Mouse (Mus musculus) left cerebral cortex, adult 8-10 months (tissue): ENCODE measurements around the gene Pfkp. TPM values are rescaled to one million over a fixed set of nuclear protein-coding genes. Genes with fewer than 3 reads are reported as not detected.

Source experiments
- DNase-seq, 2 experiments: peaks; one replicate each; pipeline ENCODE4 v3.0.0; 2022; ENCODE audit warnings: low spot score in 2 of 2
- total RNA-seq, 4 experiments: library from RNA; stranded (reverse); gene quantifications; 2 replicates each; pipeline ENCODE4 v1.2.4; 2022

Pfkp gene
- total RNA-seq, 4 experiments from 2014 or later: 296 to 305 (median 299) TPM

DNA sequence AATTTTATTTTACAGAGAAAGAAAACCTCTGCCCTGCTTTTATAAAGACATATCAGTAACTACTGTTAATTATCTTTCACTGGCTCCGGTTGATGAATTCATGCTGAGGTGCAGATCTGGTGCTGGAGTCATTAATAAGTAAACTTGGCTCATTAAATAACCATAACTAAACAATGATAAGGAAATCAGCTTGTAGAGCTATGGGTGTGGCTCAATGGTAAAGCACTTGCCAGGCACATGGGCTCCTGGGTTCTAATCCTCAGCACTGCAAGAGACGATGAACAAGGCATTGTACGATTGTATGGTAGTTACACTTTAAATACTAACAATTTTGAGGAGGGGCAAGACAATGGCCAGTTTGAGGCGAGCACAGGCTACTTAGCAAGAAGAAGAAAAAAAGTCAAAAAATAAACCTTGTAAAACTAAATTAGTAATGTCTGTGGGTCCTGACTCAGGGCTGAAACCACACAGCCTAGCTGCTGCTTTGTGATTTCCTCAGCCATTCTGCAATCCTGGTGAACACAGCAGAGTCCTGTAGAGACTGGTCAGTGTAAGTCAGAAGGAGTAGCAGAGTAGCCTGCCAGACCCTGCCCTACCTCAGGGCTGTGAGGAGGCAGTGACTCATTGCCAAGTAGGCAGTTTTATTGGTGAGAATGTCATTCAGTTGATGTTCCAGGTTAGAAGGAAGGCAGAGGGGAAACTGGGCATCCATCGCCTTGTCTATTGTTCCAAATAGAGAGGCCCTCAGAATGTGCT lies 34.7 kb downstream of the Pfkp start:
- DNase-seq: no peak

GRCm38 (mm10) chr13:6602786-6603409 lies 45.7 kb downstream of the Pfkp start:
- DNase-seq: no peak

- DNase-seq: no peak
These were observed 46.9 kb downstream of the Pfkp start for GRCm38 (mm10) chr13:6601676-6602075.

- no peak for DNase-seq
These were observed 48.0 kb downstream of the Pfkp start for GRCm38 (mm10) chr13:6600626-6601025.

DNA sequence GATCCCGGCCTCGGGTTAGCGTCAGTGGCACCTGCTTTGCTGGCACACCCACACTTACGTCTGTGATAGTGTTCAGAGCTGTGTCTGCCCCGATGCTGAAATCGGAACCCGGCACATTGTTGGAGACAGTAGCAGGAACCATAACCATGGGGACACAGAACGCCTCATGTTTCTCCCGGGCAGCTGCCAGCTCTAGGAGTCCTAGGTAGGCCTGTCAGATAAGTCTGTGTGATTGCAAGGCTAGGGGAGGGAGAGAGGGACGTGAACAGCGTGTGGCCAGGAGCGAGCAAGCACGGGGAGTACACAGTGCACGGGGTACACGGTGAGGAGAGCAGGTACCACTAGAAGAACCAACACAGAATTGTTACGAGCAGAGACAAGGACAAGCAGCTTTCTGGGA lies 50.8 kb downstream of the Pfkp start:
- no peak for DNase-seq

DNA sequence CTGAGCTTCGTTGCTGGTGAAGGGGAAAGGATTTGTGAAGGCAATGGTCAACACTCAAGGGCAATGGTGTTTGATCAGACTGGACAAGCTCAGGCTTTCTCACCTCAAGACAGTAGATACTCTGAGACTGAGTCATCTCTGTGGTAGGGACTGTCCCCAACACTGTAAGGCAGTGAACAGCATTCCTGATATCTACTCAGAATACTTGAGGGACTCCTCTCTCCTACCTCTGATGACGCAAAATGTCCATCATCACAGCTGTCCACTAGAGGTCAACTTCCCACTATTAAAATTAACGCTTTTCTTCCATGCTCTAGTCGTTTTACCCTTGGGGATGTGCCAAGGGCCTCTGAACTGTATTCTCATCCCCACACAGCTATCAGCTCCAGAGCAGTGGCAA lies 53.2 kb downstream of the Pfkp start:
- no peak for DNase-seq

- DNase-seq: no peak
These were observed 57.7 kb downstream of the Pfkp start for GRCm38 (mm10) chr13:6590846-6591245.

DNA sequence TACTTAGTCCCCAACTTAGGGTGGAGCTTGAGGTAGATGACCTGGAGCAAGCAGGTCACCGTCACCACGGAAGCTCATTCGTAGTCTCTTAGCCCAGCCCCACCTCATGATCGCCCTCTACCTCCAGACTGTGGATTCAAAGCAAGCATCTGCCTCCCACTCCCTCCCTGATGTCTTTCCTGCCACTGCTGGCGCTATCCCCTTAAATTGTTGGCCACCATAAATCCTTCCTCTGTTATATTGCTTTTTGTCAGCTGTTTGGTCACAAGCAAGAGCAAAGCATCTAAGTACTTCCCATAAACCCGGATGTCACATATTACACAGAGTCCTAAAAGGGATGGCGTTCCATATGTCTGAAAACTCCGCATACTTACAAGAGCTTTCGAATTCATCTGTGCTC lies 62.6 kb downstream of the Pfkp start:
- DNase-seq: no peak

DNA sequence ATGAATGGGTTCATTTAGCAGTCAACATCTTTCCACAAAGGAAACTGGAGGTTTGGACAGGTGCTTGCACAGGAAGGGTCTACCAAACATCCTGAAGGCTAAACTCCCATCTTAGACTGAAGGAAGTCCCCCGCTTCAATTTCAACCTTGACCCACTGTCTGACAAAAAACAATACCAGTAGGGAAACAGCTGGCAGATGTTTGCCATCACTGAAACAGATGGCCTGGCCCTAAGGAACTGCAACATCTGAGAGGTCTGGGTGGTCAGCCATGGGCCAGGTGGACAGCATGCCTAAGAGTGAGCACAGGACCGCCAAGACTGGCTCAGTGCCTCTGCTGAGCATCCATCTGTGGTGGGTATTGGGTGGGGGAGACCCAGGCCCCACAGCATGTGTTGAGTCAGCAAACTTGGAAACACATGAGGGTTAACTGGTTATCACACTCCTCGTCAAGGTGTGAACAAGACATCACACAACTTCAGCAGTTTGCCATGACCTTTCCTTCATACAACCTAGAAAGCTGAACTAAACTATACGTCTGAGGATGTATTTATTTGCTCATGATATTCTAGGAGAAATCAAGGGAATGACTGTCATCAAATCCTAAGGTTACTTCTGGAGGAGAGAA lies 65.0 kb downstream of the Pfkp start:
- no peak for DNase-seq

DNA sequence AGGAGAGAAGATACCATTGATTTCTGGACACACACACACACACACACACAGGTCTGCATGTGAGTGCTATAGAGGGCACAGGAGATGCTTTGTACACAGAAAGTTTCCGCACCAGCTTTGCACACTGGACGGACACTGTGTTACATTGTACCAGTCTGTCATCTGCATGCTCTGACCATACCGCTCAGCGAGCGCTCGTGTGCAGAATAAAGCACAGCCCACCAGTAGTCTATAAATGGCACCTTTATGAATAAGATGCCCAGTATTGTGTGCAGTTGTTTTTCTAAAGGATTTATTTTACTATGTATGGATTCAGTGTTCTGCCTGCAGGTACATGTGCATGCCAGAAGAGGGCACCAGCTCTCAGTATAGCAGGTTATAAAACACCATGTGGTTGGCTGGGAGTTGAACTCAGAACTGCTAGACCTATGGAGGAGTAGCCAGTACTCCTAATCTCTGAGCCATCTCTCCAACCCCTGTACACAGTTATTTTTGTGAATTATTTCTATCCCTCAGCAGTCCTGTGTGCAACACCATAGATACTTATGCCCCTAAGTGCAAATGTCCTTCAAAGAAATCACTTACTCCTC lies 72.6 kb downstream of the Pfkp start:
- no peak for DNase-seq

- DNase-seq: no peak
These were observed 83.0 kb downstream of the Pfkp start for GRCm38 (mm10) chr13:6565571-6565970.

- DNase-seq: no peak
These were observed 86.2 kb downstream of the Pfkp start for GRCm38 (mm10) chr13:6562409-6562808.

GRCm38 (mm10) chr13:6557771-6558170 lies 90.8 kb downstream of the Pfkp start:
- no peak for DNase-seq

- no peak for DNase-seq
These were observed 92.9 kb downstream of the Pfkp start for GRCm38 (mm10) chr13:6555656-6556055.

DNA sequence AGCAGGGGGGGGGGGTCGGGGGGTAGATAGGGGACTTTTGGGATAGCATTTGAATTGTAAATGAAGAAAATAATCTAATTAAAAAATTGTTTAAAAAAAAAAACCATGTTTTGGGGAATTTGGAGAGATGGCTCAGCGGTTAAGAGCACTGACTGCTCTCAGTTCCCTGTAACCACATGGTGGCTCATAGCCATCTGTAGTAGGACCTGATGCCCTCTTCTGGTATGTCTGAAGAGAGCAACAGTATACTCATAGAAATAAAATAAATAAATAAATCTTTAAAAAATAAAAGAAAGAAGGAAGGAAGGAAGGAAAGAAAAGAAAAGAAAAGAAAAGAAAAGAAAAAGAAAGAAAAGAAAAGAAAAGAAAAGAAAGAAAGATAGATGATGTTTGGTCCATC lies 94.9 kb downstream of the Pfkp start:
- no peak for DNase-seq

DNA sequence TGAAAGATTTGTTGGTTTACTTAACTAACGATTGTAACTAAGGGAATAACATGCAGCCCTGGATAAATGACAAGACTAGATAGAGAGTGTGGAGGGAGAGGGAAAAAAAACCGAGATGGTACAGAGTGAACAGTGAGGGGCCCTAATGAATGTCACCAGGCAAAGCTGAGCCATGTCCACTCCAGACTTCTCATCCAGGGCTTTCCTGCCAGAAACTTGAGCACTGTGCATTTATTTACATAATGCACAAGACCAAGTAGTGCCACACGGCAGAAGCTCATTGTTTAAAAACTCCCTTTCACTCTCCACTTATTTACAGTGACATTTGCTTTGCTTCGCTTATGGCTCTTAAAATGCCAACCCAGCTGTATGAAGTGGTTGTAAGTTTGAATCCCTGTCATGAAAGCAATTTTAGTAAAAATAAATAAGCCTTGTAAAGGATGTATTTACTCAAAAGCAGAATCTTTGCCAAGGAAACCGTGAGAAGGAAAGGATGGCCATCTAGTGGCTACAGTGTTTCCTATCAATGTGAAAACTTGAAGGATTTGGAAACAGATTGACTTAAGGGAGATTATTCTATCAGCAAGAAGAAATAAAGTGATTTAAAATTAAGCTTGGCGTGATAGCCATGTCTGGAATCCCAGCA lies 113.2 kb downstream of the Pfkp start:
- no peak for DNase-seq

- no peak for DNase-seq
These were observed 115.9 kb downstream of the Pfkp start for GRCm38 (mm10) chr13:6532683-6533082.

Other genes starting within 250 kb of the Pfkp start
- gene Pitrm1, start 100.6 kb downstream of the Pfkp start, total RNA-seq: 10 to 100 TPM; 47.4 to 63.2 (median 56.1) TPM